Mouse (Mus musculus): ENCODE data around the gene Kcns1. TPM values are rescaled to one million over a fixed set of nuclear protein-coding genes. Genes with fewer than 3 reads are reported as not detected.

The Kcns1 gene
- polyA plus RNA-seq, 2 experiments, result 0.02 TPM; not detected in 1

GRCm38 (mm10) chr2:164180770-164181169, 9.9 kb upstream of the Kcns1 start:
- no peak overlapping the region for H3K27ac ChIP-seq
- no peaks in the 10 kb centered on the region for H3K4me1 ChIP-seq (replicated peaks; ENCODE audit: control insufficient read depth in 2 of 2, insufficient read depth in 2 of 2, low read length in 1 of 2)
- no peaks in the 10 kb centered on the region for H3K36me3 ChIP-seq (replicated peaks; ENCODE audit: control insufficient read depth, insufficient read depth, low read depth)
- no peak for TF ChIP-seq CTCF (IDR thresholded peaks at IDR 0.05; ENCODE audit: low read depth)
- no peak for TF ChIP-seq EP300 (IDR thresholded peaks at IDR 0.05; ENCODE audit: low read depth)
- ATAC-seq (ENCODE audit: insufficient read depth) (no peak), DNase-seq (ENCODE audit: low read depth in 3 of 3, low spot score in 3 of 3) (no peak)
- H3K9me3 ChIP-seq (ENCODE audit: control insufficient read depth, low read length), result no peaks in the 10 kb centered on the region
- H3K4me2 ChIP-seq (ENCODE audit: low read depth), result no peak overlapping the region
- 58% methylated on average over 4 of the region's 4 CpGs for WGBS (ENCODE audit: insufficient replicate concordance)
- H3K27me3 ChIP-seq (ENCODE audit: control insufficient read depth, insufficient read depth, low read length), result no peaks in the 10 kb centered on the region
- H3K9ac ChIP-seq (replicated peaks), result no peak overlapping the region
- no peak overlapping the region for H3K4me3 ChIP-seq (ENCODE audit: insufficient read depth in 1 of 2, low read depth in 2 of 2, low read length in 2 of 2)

GRCm38 (mm10) chr2:164180124-164180523, 9.2 kb upstream of the Kcns1 start:
- Histone ChIP-seq H3K27ac (no peak overlapping the region), H3K9me3 (ENCODE audit: control insufficient read depth, low read length) (no peaks in the 10 kb centered on the region), H3K4me1 (replicated peaks; ENCODE audit: control insufficient read depth in 2 of 2, insufficient read depth in 2 of 2, low read length in 1 of 2) (no peaks in the 10 kb centered on the region), H3K9ac (replicated peaks) (no peak overlapping the region), H3K4me3 (ENCODE audit: insufficient read depth in 1 of 2, low read depth in 2 of 2, low read length in 2 of 2) (no peak overlapping the region), H3K4me2 (ENCODE audit: low read depth) (no peak overlapping the region), H3K36me3 (replicated peaks; ENCODE audit: control insufficient read depth, insufficient read depth, low read depth) (no peaks in the 10 kb centered on the region), H3K27me3 (ENCODE audit: control insufficient read depth, insufficient read depth, low read length) (no peaks in the 10 kb centered on the region)
- ATAC-seq (ENCODE audit: insufficient read depth) (no peak), DNase-seq (ENCODE audit: low read depth in 3 of 3, low spot score in 3 of 3) (peak in 2 of 3 experiments; percentile 9 to 13)
- TF ChIP-seq EP300 (IDR thresholded peaks at IDR 0.05; ENCODE audit: low read depth) (no peak), CTCF (IDR thresholded peaks at IDR 0.05; ENCODE audit: low read depth) (peak; percentile 59)
- 26% methylated on average over 3 of the region's 3 CpGs for WGBS (ENCODE audit: insufficient replicate concordance)

GRCm38 (mm10) chr2:164177831-164178230, 6.9 kb upstream of the Kcns1 start:
- 63% methylated on average over 5 of the region's 5 CpGs for WGBS (ENCODE audit: insufficient replicate concordance)
- Histone ChIP-seq H3K9me3 (ENCODE audit: control insufficient read depth, low read length) (no peaks in the 10 kb centered on the region), H3K4me3 (ENCODE audit: insufficient read depth in 1 of 2, low read depth in 2 of 2, low read length in 2 of 2) (no peak overlapping the region), H3K36me3 (replicated peaks; ENCODE audit: control insufficient read depth, insufficient read depth, low read depth) (no peaks in the 10 kb centered on the region), H3K4me2 (ENCODE audit: low read depth) (no peak overlapping the region), H3K9ac (replicated peaks) (no peak overlapping the region), H3K27me3 (ENCODE audit: control insufficient read depth, insufficient read depth, low read length) (no peaks in the 10 kb centered on the region), H3K27ac (no peak overlapping the region), H3K4me1 (replicated peaks; ENCODE audit: control insufficient read depth in 2 of 2, insufficient read depth in 2 of 2, low read length in 1 of 2) (0 out of 4 replicates have a peak, but pooled peaks cover 0 to 2% of the 10 kb centered on the region in 2 experiments)
- DNase-seq (ENCODE audit: low read depth in 3 of 3, low spot score in 3 of 3) (no peak), ATAC-seq (ENCODE audit: insufficient read depth) (no peak)
- TF ChIP-seq EP300 (IDR thresholded peaks at IDR 0.05; ENCODE audit: low read depth) (no peak), CTCF (IDR thresholded peaks at IDR 0.05; ENCODE audit: low read depth) (no peak)

GRCm38 (mm10) chr2:164175850-164176249, 4.9 kb upstream of the Kcns1 start:
- Histone ChIP-seq H3K4me3 (ENCODE audit: insufficient read depth in 1 of 2, low read depth in 2 of 2, low read length in 2 of 2) (no peak overlapping the region), H3K9me3 (ENCODE audit: control insufficient read depth, low read length) (no peaks in the 10 kb centered on the region), H3K36me3 (replicated peaks; ENCODE audit: control insufficient read depth, insufficient read depth, low read depth) (no peaks in the 10 kb centered on the region), H3K27me3 (ENCODE audit: control insufficient read depth, insufficient read depth, low read length) (peaks cover 11% of the 10 kb centered on the region), H3K4me2 (ENCODE audit: low read depth) (no peak overlapping the region), H3K9ac (replicated peaks) (no peak overlapping the region), H3K27ac (no peak overlapping the region), H3K4me1 (replicated peaks; ENCODE audit: control insufficient read depth in 2 of 2, insufficient read depth in 2 of 2, low read length in 1 of 2) (0 out of 4 replicates have a peak, but pooled peaks cover 0 to 2% of the 10 kb centered on the region in 2 experiments)
- DNase-seq (ENCODE audit: low read depth in 3 of 3, low spot score in 3 of 3), result no peak
- no peak for ATAC-seq (ENCODE audit: insufficient read depth)
- WGBS (ENCODE audit: insufficient replicate concordance), result 50% methylated on average over 3 of the region's 3 CpGs
- TF ChIP-seq CTCF (IDR thresholded peaks at IDR 0.05; ENCODE audit: low read depth), result no peak
- TF ChIP-seq EP300 (IDR thresholded peaks at IDR 0.05; ENCODE audit: low read depth), result no peak

- no peak overlapping the region for H3K4me2 ChIP-seq (ENCODE audit: low read depth)
- no peak overlapping the region for H3K27ac ChIP-seq
- ATAC-seq (ENCODE audit: insufficient read depth) (no peak), DNase-seq (ENCODE audit: low read depth in 3 of 3, low spot score in 3 of 3) (no peak)
- H3K4me3 ChIP-seq (ENCODE audit: insufficient read depth in 1 of 2, low read depth in 2 of 2, low read length in 2 of 2), result no peak overlapping the region
- H3K36me3 ChIP-seq (replicated peaks; ENCODE audit: control insufficient read depth, insufficient read depth, low read depth), result no peaks in the 10 kb centered on the region
- 51% methylated on average over 8 of the region's 8 CpGs for WGBS (ENCODE audit: insufficient replicate concordance)
- H3K27me3 ChIP-seq (ENCODE audit: control insufficient read depth, insufficient read depth, low read length), result peaks cover 21% of the 10 kb centered on the region
- H3K9me3 ChIP-seq (ENCODE audit: control insufficient read depth, low read length), result no peaks in the 10 kb centered on the region
- H3K9ac ChIP-seq (replicated peaks), result no peak overlapping the region
- TF ChIP-seq CTCF (IDR thresholded peaks at IDR 0.05; ENCODE audit: low read depth) (no peak), EP300 (IDR thresholded peaks at IDR 0.05; ENCODE audit: low read depth) (no peak)
- 0 out of 4 replicates have a peak, but pooled peaks cover 0 to 2% of the 10 kb centered on the region in 2 experiments for H3K4me1 ChIP-seq (replicated peaks; ENCODE audit: control insufficient read depth in 2 of 2, insufficient read depth in 2 of 2, low read length in 1 of 2)
These were observed 3.9 kb upstream of the Kcns1 start for GRCm38 (mm10) chr2:164174649-164175395.
